24 mouse cellular contexts compared by ENCODE assay signal in genomic region chr6:43667681-43668080, GRCm38 (mm10).
"Had no signal": no experiment of that assay in that cellular context is flagged by ENCODE, and none has a peak within 500 bp of the region (broad histone marks: within the 10 kb centered on the region; RNA-seq: fewer than 3 reads in every experiment).

No protein-coding gene starts in this region.

- H3K4me3 ChIP-seq: embryonic facial prominence, embryonic 10.5 days; embryonic facial prominence, embryonic 12.5 days; embryonic facial prominence, embryonic 13.5 days; embryonic facial prominence, embryonic 15.5 days; erythroblast, embryonic 14.5 days; forebrain, embryonic 10.5 days; forebrain, embryonic 12.5 days; forebrain, embryonic 13.5 days; forebrain, embryonic 15.5 days; gastrocnemius, adult 2 months had no signal

- H3K27me3 ChIP-seq: embryonic facial prominence, embryonic 12.5 days; embryonic facial prominence, embryonic 13.5 days; embryonic facial prominence, embryonic 15.5 days; forebrain, embryonic 12.5 days; forebrain, embryonic 13.5 days; forebrain, embryonic 15.5 days had no signal

- H3K9ac ChIP-seq: embryonic facial prominence, embryonic 12.5 days; embryonic facial prominence, embryonic 13.5 days; embryonic facial prominence, embryonic 15.5 days; forebrain, embryonic 12.5 days; forebrain, embryonic 13.5 days; forebrain, embryonic 15.5 days; forebrain, postnatal 0 days had no signal

- H3K27ac ChIP-seq: embryonic facial prominence, embryonic 10.5 days; embryonic facial prominence, embryonic 12.5 days; embryonic facial prominence, embryonic 13.5 days; embryonic facial prominence, embryonic 15.5 days; forebrain, embryonic 10.5 days; forebrain, embryonic 12.5 days; forebrain, embryonic 13.5 days; forebrain, embryonic 15.5 days had no signal

- H3K9me3 ChIP-seq: embryonic facial prominence, embryonic 10.5 days; embryonic facial prominence, embryonic 12.5 days; embryonic facial prominence, embryonic 13.5 days; embryonic facial prominence, embryonic 15.5 days; forebrain, embryonic 10.5 days; forebrain, embryonic 12.5 days; forebrain, embryonic 13.5 days; forebrain, embryonic 15.5 days had no signal

- H3K4me1 ChIP-seq: embryonic facial prominence, embryonic 12.5 days; embryonic facial prominence, embryonic 13.5 days; embryonic facial prominence, embryonic 15.5 days had no signal

- H3K4me2 ChIP-seq: embryonic facial prominence, embryonic 12.5 days; embryonic facial prominence, embryonic 13.5 days; embryonic facial prominence, embryonic 15.5 days; forebrain, embryonic 12.5 days; forebrain, embryonic 13.5 days; forebrain, embryonic 15.5 days; heart, embryonic 11.5 days had no signal

- DNase-seq: cerebellum, adult 9-11 months; cerebellum, postnatal 14 days; cerebellum, postnatal 25 days; embryo, embryonic 11 days; forebrain, postnatal 0 days; gastrocnemius, adult 2 months; gastrocnemius, postnatal 10 days; gastrocnemius, postnatal 14 days; gastrocnemius, postnatal 25 days; gastrocnemius, postnatal 36 days; heart, adult 11 months; heart, adult 18-20 months had no signal

- ATAC-seq: forebrain, embryonic 13.5 days; forebrain, embryonic 14.5 days; forebrain, embryonic 15.5 days; forebrain, embryonic 16.5 days; forebrain, postnatal 0 days had no signal

- H3K36me3 ChIP-seq: embryonic facial prominence, embryonic 10.5 days; embryonic facial prominence, embryonic 12.5 days; embryonic facial prominence, embryonic 13.5 days; embryonic facial prominence, embryonic 15.5 days; forebrain, embryonic 10.5 days; forebrain, embryonic 12.5 days; forebrain, embryonic 15.5 days had no signal
